Mouse (Mus musculus): ENCODE results near the gene Slc26a9.
"Not testable (repeated sequence)": the region's sequence is repeated elsewhere in the genome, so short reads cannot be mapped to it uniquely, and the experiment has no call there.

Slc26a9 gene

GRCm38 (mm10) chr1:131765357-131766001 lies 21.7 kb downstream of the Slc26a9 start:
- DNase-seq (ENCODE audit: extremely low read depth, low read depth), result peak; percentile 47

GRCm38 (mm10) chr1:131769296-131769695 lies 25.5 kb downstream of the Slc26a9 start:
- DNase-seq (ENCODE audit: extremely low read depth, low read depth), result no peak

DNA sequence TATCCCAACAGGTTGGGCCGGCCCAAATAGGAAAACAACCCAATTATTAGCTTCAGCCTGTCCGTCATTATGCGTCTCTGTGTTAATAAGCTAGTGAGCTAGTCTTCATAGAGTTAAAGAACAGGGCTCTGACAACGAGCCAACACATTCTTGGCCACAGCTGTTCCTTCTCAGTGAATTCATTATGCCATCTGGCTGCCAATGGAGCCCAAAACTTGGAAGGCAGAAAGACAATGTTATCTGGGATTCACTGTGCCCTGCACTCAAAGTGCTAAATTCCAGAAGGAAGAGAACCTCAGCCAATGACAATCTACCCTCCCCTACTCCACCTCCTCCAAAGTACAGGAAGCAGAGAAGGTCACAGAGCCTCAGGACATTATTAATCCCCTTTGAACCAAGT lies 26.8 kb downstream of the Slc26a9 start:
- DNase-seq (ENCODE audit: extremely low read depth, low read depth), result no peak

DNA sequence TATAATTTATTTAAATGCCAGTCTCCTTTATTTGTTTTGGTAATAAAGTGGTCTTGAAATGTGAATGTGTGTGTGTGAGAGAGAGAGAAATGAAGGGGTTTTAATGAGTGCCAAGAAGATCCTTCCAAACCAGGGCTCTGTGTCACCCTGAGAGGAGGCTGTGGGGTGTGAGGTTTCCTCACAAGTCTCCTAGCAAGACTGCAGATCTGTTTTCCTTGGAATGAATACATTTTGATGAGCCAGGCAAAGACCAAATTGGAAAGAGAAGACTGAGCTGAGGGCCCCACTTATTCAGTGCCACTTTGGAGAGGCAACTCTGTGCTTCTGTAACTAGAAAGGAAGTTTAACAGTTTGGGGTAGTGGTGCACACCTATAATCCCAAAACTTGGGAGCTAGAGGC lies 27.6 kb downstream of the Slc26a9 start:
- no peak for DNase-seq (ENCODE audit: extremely low read depth, low read depth)

DNA sequence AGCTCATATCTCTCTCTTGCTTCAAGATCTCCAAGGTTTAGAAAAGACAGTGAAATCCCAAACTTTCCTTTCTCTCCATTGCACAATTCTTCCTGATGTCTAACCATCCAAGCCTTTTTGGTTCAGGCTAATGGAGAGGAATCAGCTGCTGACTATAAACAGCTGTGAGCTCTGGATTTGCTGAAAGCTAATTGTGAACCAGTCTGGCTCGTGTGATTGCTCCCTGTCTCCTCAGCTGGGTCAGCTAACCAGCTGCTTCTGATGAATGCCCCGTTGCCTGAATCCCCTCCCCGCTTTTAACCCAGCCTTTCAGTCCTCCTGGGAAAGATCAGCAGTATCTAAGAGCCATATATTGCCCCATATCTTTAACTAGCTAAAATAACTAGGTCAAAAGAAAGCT lies 50.8 kb downstream of the Slc26a9 start:
- DNase-seq (ENCODE audit: extremely low read depth, low read depth), result no peak

DNA sequence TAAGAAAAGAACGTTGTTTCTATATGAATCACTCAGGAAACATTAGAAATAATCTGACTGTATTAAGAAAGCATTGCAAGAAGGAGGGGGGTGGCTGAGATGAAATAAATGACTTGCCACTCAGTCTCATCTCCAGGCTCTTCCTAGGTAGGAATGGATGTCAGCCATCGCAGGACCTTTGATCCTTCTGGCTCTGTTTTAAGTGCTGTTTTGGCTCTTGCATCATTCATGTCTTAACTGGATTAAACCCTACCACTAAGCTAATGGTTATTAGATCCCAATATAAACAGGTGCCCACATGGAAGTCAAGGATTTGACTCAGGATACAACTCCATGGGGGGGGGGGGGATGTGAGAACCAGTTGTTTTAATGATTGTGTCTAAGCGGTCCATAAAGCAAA lies 51.3 kb downstream of the Slc26a9 start:
- DNase-seq (ENCODE audit: extremely low read depth, low read depth), result no peak

- no peak for DNase-seq (ENCODE audit: extremely low read depth, low read depth)
Observed at GRCm38 (mm10) chr1:131797202-131797909, 53.5 kb downstream of the Slc26a9 start, which contains the start of gene Pm20d1. TSS of gene Pm20d1 (plus strand) at chr1:131797381.

GRCm38 (mm10) chr1:131800001-131800400 lies 56.2 kb downstream of the Slc26a9 start:
- DNase-seq (ENCODE audit: extremely low read depth, low read depth), result no peak

- DNase-seq (ENCODE audit: extremely low read depth, low read depth), result no peak
Observed at GRCm38 (mm10) chr1:131801071-131801470, 57.2 kb downstream of the Slc26a9 start.

DNA sequence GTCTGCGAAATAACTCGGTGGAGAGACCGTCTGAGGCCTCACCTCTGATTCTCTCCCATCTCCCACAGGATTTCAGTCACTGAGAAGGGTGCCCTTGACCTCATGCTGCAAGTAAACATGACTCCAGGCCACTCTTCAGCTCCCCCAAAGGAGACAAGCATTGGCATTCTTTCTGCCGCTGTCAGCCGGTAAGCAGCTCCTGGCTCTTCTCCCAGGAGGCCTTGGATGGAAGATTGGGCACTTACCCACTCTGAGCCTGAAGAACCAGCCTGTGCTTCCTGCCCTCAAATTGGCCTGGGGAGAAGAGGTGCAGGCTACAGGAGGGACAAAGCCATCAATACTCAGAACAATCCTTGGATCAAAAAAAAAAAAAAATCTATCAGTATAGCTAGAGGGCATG lies 58.8 kb downstream of the Slc26a9 start:
- no peak for DNase-seq (ENCODE audit: extremely low read depth, low read depth)

DNA sequence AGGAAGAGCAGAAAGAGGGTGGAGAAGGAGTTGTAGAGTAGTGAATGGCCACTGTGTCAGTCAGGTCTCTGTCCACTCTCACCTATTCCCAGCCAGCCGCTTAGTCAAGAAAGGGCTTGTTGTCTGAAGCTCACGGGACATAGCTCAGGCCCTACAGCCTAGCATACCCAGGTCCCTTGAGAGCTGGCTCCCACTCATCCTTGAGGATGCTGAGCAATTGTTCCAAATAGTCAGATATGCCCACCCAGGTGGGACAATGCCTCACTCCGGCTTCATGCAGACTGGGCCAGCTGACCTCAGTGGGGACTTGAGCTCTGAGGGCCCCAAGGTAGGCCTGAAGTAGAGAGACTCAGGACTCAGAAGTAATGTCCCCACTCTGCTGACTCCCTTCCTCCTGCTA lies 60.3 kb downstream of the Slc26a9 start:
- no peak for DNase-seq (ENCODE audit: extremely low read depth, low read depth)

GRCm38 (mm10) chr1:131808986-131809385 lies 65.2 kb downstream of the Slc26a9 start:
- DNase-seq (ENCODE audit: extremely low read depth, low read depth), result no peak

- no peak for DNase-seq (ENCODE audit: extremely low read depth, low read depth)
Observed at GRCm38 (mm10) chr1:131809651-131810050, 65.8 kb downstream of the Slc26a9 start.

- no peak for DNase-seq (ENCODE audit: extremely low read depth, low read depth)
Observed at GRCm38 (mm10) chr1:131811393-131811792, 67.6 kb downstream of the Slc26a9 start.

DNA sequence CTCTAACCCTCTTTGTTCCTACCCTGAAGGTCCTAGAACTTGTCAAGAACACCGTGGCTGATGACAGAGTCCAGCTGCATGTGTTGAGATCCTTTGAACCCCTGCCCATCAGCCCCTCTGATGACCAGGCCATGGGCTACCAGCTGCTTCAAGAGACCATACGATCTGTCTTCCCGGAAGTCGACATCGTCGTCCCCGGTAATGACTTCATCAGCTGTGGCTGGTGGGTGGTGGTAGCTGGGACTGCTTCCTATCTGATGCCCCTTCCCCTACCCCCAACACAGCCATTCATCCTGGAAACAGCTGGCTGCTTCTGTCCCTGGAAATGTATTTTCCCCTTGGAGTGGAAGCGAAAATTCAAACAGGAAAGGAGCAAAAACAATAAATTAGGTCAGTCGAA lies 68.2 kb downstream of the Slc26a9 start:
- no peak for DNase-seq (ENCODE audit: extremely low read depth, low read depth)

DNA sequence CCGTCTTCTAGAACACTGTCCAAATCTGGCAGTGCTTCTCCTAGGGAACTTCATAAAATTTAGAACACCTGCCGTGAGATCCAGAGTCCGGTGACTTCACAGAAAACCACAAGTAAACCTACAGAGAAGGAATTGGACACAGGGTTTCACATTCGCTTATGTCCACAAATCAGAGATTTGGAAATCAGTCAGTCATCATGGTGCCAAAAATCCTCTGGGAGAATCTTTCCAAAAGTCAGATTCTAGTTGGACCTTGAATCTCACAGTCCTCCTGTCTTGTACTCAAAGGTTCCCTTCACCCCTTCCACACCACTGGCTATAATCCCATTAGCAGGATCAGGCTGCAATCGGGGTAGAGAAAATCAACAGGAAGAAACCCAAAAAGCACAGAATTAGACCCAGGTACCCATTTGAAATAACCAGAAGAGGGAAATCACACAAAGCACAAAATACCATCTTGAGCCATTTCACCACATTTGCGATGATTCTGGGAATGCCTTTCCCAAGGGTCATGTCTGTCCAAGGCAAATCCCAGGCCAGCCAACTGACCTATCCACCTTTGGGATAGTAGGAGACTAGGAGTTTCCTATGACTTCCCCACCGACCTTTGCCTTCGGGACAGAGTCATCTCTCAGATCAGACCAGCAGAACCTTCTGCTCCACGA lies 68.9 kb downstream of the Slc26a9 start:
- no peak for DNase-seq (ENCODE audit: extremely low read depth, low read depth)

- DNase-seq (ENCODE audit: extremely low read depth, low read depth), result no peak
Observed at GRCm38 (mm10) chr1:131813731-131814130, 69.9 kb downstream of the Slc26a9 start.

DNA sequence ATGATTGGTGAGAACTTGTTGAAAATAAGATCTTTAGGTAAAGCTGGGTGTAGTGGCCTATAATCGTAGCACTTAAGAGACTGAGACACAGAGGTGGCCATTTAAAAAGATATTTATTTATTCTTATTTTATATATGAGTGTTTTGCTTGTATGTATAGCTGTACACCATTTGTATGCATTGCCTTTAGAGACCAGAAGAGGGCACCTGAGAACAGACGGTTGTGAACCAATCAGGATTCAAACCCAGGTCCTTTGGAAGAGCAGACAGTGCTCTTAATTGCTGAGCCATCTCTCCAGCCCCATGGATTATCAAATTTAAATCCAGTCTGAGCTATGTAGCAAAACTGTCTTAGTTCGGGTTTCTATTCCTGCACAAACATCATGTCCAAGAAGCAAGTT lies 70.4 kb downstream of the Slc26a9 start:
- peak; percentile 8 for DNase-seq (ENCODE audit: extremely low read depth, low read depth)

DNA sequence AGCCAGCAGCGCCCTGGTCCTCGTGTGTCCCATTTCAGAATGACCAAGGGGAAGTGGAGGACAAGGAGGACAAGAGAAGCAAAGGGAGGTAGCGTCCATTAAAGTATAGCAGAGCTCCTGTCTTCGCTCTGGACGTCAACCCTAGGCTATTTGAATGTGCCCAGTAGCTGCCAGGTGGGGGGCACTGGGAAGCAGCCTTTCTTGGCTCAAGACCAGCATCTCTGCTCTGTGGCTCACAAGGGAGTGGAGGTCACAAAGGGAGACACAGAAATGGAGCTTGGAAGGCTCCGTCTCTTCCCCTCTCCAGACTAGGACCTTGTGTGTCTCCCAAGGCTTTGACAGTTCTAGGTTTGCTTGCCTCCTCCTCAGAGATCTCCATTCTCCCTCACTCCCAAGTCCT lies 73.1 kb downstream of the Slc26a9 start:
- no peak for DNase-seq (ENCODE audit: extremely low read depth, low read depth)

GRCm38 (mm10) chr1:131820353-131820752 lies 76.5 kb downstream of the Slc26a9 start:
- DNase-seq (ENCODE audit: extremely low read depth, low read depth), result not testable (repeated sequence)

DNA sequence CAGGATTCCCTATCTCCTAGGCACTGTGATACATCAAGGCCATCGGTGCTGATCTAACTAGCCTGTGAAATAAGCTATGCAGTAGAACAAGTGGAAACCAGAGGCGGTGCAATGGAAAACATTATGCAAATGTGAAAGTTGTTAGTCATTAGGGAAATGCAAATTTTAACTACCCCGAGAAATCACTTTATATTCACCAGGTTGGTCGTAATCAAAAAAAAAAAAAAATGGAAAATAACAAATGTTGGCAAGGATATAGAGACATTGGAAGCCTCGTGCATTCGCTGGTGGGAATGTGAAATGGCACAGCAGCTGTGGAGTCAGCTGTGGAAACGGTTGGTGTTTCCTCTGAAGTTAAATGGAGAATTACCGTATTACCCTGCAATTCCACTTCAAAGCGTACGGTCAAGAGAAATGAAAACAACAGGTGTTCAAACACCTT lies 77.1 kb downstream of the Slc26a9 start:
- no peak for DNase-seq (ENCODE audit: extremely low read depth, low read depth)

Measured in MEL-GATA-1-ER (cell line).